Mouse (Mus musculus): ENCODE measurements around the gene Vps72. TPM values are rescaled to one million over a fixed set of nuclear protein-coding genes. Genes with fewer than 3 reads are reported as not detected.
A peak's percentile ranks its signal among the peaks of the same experiment; 100 is the strongest.

The Vps72 gene
- polyA plus RNA-seq, 1 experiment from 2014 or later: 251 TPM

DNA sequence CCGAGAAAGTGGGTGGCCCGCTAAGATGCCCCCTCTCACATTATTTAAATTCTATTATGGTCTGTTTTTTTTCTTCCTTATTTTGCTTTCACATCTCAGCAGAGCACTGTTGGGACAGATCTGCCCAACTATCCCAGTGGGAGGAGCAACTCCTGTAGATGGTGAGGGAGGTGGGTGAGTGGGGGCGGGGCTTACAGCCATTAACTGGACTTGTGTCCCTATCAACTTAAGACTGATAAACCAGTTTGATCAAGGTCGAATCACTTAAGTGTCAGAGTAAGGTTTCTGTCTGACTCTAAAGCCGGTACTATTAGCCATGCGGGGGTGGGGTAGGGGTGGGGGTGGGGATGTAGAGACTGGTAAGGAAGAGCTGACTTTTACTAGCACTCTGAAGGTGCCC lies 24.2 kb downstream of the Vps72 start:
- H3K4me3 ChIP-seq: peak overlapping the region; percentile 33
- peak overlapping the region; percentile 43; the same call in 1 of the 2 replicates for H3K9ac ChIP-seq (replicated peaks)
- peak; percentile 21; the same call in 1 of the 2 replicates for ATAC-seq (ENCODE audit: low FRiP score, low read depth)
- peaks cover 16% of the 10 kb centered on the region for H3K4me1 ChIP-seq
- no peaks in the 10 kb centered on the region for H3K27me3 ChIP-seq
- H3K27ac ChIP-seq (replicated peaks): no peak overlapping the region
- no peaks in the 10 kb centered on the region for H3K9me3 ChIP-seq
- peaks cover 13% of the 10 kb centered on the region for H3K36me3 ChIP-seq
- 32% methylated on average over 6 of the region's 6 CpGs for WGBS
- peak overlapping the region; percentile 54 for H3K4me2 ChIP-seq (replicated peaks)

DNA sequence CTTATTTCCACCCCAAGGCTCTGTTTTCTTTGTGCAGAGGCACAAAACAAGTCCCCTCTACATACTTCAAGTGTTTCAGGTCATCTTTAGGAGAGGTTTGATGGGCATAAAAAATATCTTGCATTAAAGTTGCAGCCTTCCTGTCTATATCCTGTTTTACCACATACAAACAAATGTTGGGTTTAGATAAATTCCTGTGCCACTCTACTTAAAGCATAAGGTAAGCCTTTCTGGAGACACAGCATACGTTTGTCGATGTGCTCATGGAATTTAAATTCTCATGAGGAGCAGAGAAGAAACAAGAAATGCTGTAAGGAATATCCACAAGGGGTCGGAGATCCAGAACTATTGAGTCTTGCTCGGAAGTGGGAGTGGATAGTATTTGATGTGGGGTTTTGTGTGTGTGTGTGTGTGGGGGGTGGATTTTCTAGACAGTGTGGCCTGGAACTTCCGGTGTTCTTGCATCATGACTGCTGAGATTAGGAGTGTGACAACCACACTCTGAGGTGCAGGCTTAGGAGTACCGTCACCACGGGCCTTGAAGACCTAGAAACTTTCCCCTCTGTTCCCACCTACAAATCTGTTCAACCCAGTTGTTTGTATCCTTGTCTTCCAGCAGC lies 24.7 kb downstream of the Vps72 start:
- H3K4me2 ChIP-seq (replicated peaks): peak overlapping the region; percentile 54
- H3K4me1 ChIP-seq: peaks cover 16% of the 10 kb centered on the region
- H3K27me3 ChIP-seq: no peaks in the 10 kb centered on the region
- no peak for ATAC-seq (ENCODE audit: low FRiP score, low read depth)
- no peak overlapping the region for H3K27ac ChIP-seq (replicated peaks)
- H3K9me3 ChIP-seq: no peaks in the 10 kb centered on the region
- H3K4me3 ChIP-seq: peak overlapping the region; percentile 33; the same call in 1 of the 2 replicates
- peaks cover 15% of the 10 kb centered on the region for H3K36me3 ChIP-seq
- no peak overlapping the region for H3K9ac ChIP-seq (replicated peaks)
- WGBS: 94% methylated on average over 7 of the region's 7 CpGs

DNA sequence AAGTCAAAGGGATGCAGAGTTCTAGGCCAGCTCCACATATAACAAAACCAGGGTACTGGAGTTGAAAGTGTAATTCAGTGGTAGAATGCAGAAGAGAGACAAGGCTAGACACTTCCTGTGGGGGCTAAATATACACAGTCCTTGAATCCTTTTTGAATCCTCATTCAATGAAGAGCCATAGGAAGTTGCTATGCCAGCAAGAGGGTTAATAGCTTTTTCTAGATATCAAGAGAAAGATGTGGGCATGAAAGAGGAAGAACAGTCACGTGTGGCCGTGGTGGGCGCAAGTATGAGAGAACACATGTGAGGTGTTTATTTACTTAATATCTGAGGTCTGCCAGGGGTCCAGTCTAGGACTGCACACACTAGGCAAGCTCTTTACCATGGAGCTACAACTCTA lies 25.5 kb downstream of the Vps72 start:
- Histone ChIP-seq H3K36me3 (peaks cover 16% of the 10 kb centered on the region), H3K9ac (replicated peaks) (no peak overlapping the region), H3K9me3 (no peaks in the 10 kb centered on the region), H3K4me1 (peaks cover 16% of the 10 kb centered on the region), H3K27ac (replicated peaks) (no peak overlapping the region), H3K4me3 (no peak overlapping the region), H3K4me2 (replicated peaks) (no peak overlapping the region), H3K27me3 (no peaks in the 10 kb centered on the region)
- 91% methylated on average over 3 of the region's 3 CpGs for WGBS
- ATAC-seq (ENCODE audit: low FRiP score, low read depth): no peak

DNA sequence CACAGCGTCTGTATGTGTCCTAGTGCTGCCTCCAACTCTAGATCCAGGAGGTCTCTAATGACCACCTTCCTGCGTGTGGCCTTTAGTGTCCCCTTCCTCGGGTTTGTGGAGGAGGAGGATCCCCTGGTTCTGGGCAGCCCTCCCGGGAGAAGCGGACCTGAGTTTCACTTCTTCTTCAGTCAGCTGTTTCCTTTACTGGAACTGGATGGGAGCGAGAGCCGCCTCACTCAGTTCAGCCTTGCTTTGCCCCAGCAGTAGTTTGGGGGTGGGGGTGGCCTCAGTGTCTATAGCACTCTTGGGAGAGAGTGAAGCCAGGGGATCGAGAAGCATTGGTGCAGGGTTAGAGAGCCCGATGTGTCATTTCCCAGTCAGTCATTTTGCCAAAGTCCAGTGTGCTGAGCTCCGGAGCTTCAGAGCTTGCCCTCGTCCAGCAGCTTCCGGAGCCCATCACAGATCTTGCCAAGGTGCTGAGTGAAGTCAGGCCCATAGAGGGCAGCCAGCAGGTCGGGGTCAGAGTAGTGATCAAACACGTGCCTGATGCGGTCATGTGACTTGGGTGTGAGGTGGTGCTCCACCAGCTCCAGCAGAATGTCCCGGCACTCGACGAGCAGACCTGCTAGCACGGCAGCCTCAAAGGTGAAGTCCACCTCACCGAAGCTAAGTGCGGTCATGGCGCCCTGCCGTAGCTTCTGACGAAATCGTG lies 28.9 kb downstream of the Vps72 start:
- ATAC-seq (ENCODE audit: low FRiP score, low read depth): no peak
- no peaks in the 10 kb centered on the region for H3K9me3 ChIP-seq
- 74% methylated on average over 25 of the region's 25 CpGs for WGBS
- no peak overlapping the region for H3K4me2 ChIP-seq (replicated peaks)
- peaks cover 9% of the 10 kb centered on the region for H3K4me1 ChIP-seq
- no peaks in the 10 kb centered on the region for H3K27me3 ChIP-seq
- H3K9ac ChIP-seq (replicated peaks): no peak overlapping the region
- peaks cover 12% of the 10 kb centered on the region for H3K36me3 ChIP-seq
- H3K4me3 ChIP-seq: no peak overlapping the region
- H3K27ac ChIP-seq (replicated peaks): no peak overlapping the region

DNA sequence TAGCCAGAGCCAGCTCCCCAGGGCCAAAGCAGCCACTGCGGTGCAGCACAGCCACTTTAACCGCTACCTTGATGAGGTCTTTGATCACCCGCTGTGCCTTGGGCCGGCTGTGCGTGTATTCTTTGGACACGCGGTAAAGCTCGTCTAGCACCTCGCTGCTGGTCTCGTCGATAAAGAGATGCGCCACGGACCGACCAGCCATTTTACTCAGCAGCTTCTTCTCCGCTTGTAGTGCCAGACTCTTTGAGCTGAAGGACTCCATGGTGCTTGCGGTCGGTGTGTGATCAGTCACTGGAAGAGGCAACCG lies 29.4 kb downstream of the Vps72 start:
- Histone ChIP-seq H3K9me3 (no peaks in the 10 kb centered on the region), H3K4me3 (no peak overlapping the region), H3K4me1 (peaks cover 4% of the 10 kb centered on the region), H3K27ac (replicated peaks) (no peak overlapping the region), H3K36me3 (peaks cover 12% of the 10 kb centered on the region), H3K4me2 (replicated peaks) (no peak overlapping the region), H3K27me3 (no peaks in the 10 kb centered on the region), H3K9ac (replicated peaks) (no peak overlapping the region)
- no peak for ATAC-seq (ENCODE audit: low FRiP score, low read depth)
- 60% methylated on average over 18 of the region's 18 CpGs for WGBS

DNA sequence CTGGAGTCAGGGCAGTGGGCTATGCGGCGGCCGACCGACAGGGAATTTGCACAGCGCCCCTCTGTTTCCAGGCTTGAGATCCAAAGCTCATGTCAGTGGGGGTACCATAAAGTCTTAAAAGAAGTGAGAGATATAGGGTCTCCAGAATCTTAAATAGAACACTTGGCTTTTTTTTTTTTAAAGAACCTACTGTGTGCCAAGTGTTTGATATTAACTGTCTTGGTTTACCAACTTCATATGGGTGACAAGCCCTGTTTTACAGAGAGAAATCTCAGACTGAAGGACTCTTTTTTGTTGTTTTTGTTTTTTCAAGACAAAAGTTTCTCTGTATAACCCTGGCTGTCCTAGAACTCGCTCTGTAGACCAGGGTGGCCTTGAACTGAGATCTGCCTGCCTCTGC lies 30.0 kb downstream of the Vps72 start:
- H3K36me3 ChIP-seq: peaks cover 12% of the 10 kb centered on the region

DNA sequence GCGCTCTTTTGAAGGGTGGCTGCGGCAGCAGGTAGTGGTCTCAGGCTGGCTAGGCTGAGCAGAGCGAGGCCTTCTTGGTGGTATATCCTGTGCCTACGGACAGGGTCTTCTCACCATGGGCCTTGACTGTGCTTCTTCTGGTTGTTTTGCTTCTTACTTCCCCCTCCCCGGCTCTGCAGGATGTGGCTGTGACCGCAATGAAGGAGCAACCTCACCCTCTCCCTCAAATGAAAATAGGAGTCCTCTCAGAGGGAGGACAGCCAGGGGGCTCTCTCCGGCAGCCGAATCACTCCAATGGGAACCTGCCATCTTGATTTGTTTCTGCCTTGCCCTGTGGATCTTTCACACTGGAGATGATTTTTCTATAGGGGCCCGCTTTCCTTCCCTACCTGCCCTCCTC lies 30.7 kb downstream of the Vps72 start:
- Histone ChIP-seq H3K27me3 (no peaks in the 10 kb centered on the region), H3K36me3 (peaks cover 12% of the 10 kb centered on the region), H3K4me1 (no peaks in the 10 kb centered on the region), H3K9me3 (no peaks in the 10 kb centered on the region), H3K9ac (replicated peaks) (no peak overlapping the region), H3K4me2 (replicated peaks) (no peak overlapping the region), H3K4me3 (no peak overlapping the region), H3K27ac (replicated peaks) (no peak overlapping the region)
- ATAC-seq (ENCODE audit: low FRiP score, low read depth): no peak
- 95% methylated on average over 9 of the region's 9 CpGs for WGBS

More for the DNA sequence above, 30.0 kb downstream of the Vps72 start:
- Histone ChIP-seq H3K9me3 (no peaks in the 10 kb centered on the region), H3K4me1 (no peaks in the 10 kb centered on the region), H3K4me3 (no peak overlapping the region), H3K27me3 (no peaks in the 10 kb centered on the region), H3K27ac (replicated peaks) (no peak overlapping the region), H3K9ac (replicated peaks) (no peak overlapping the region), H3K4me2 (replicated peaks) (no peak overlapping the region)
- no peak for ATAC-seq (ENCODE audit: low FRiP score, low read depth)
- WGBS: 93% methylated on average over 6 of the region's 6 CpGs

DNA sequence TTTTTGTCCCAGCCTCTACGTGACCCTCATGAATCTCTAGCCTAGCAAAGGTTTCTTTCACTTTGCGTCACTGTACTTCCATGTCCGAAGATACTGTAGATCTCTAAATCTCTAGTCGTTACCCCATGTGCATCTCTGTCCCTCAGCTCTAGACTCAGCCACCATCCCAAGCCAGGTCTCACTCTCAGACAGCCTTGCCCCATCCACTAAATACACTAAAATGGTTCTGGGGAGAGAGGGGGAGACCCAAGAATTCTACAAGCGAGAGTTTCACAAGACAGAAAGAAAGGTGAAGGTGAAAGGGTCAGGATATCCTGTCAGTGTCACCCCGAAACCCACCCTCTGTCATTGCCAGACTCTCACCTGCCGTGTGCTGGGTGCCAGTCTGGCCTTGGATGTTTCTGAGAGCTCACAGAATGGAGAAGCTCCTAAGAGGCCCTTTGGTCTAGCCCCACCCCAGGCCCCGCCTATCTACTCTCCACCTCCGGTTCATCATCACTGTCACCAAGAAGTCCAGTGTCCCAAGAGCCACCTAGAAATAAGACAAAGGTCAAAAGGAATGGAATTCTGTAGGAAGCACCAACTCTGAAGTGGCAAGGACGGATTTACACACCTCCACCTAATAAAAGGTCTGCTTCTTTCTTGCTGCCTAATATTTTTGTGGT lies 31.3 kb downstream of the Vps72 start, which contains the start of gene Tnfaip8l2:
Gene Tnfaip8l2, minus strand, starts transcription at position 409 of the 665 bp plus-strand sequence.
- peaks cover 12% of the 10 kb centered on the region for H3K36me3 ChIP-seq
- WGBS: 86% methylated on average over 10 of the region's 10 CpGs
- no peak for ATAC-seq (ENCODE audit: low FRiP score, low read depth)

DNA sequence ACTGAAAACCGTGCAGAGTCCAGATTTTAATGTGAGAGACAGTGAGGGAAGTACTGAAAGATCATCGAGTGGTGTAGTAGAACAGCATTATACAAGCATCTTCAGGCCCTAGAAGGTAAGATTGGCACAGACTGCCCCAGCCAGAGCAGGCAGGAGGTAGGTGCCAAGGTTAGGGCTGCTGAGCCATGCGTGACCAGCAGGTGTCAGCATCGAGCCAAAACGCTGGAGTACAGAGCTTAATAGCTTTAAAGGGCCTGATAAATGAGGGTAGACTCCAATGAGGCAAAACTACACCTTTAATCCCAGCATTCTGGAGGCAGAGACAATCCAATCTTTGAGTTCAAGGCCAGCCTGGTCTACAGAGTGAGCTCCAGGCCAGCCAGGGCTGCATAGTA lies 31.8 kb downstream of the Vps72 start:
- no peak overlapping the region for H3K4me3 ChIP-seq
- no peak overlapping the region for H3K27ac ChIP-seq (replicated peaks)
- peaks cover 12% of the 10 kb centered on the region for H3K36me3 ChIP-seq
- 13% methylated on average over 5 of the region's 5 CpGs for WGBS
- H3K9ac ChIP-seq (replicated peaks): no peak overlapping the region
- H3K9me3 ChIP-seq: no peaks in the 10 kb centered on the region
- peak; percentile 65 for ATAC-seq (ENCODE audit: low FRiP score, low read depth)
- no peaks in the 10 kb centered on the region for H3K4me1 ChIP-seq
- no peak overlapping the region for H3K4me2 ChIP-seq (replicated peaks)
- H3K27me3 ChIP-seq: no peaks in the 10 kb centered on the region

More for the DNA sequence above, 31.3 kb downstream of the Vps72 start, which contains the start of gene Tnfaip8l2:
- H3K9me3 ChIP-seq: no peaks in the 10 kb centered on the region
- H3K4me1 ChIP-seq: no peaks in the 10 kb centered on the region
- no peak within 1 kb of the TSS for H3K4me3 ChIP-seq
- H3K27me3 ChIP-seq: no peaks in the 10 kb centered on the region
- H3K9ac ChIP-seq (replicated peaks): no peak within 1 kb of the TSS
- no peak within 1 kb of the TSS for H3K27ac ChIP-seq (replicated peaks)
- no peak within 1 kb of the TSS for H3K4me2 ChIP-seq (replicated peaks)

DNA sequence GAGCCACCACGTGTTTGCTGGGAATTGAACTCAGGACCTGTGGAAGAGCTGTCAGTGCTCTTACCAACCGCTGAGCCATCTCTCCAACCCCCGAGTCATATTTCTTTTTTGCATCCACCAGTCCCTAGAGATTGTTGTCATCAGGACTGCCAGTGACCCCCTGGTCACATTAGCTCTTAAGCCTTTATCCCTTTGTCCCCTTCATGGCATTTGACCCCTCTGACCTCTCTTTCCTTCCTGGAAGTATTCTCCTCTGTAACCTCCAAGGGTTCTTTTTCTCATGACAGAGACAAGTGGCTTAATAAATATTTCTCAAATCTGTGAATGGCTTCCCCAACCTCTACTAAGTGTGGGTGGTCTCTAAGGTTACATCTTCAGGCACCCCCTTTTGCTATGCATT lies 37.1 kb downstream of the Vps72 start:
- WGBS: 57% methylated on average over 3 of the region's 3 CpGs
- H3K4me2 ChIP-seq (replicated peaks): no peak overlapping the region

DNA sequence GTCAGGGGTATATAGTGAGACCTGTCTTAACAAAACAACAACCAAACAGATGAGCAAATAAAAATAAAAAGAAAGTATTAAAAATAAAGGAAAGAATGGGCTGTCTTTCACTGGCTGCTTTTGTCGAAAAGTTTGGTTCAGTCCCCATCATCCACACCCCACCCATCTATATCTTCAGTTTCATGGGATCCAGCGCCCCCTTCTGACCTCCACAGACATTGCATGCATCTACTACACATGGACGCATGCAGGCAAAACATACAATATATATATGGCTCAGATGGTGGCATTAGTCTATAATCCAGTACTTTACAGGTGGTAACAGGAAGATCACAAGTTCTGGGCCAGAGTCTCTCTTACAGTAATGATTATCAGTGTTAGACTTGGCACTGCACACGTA lies 43.1 kb downstream of the Vps72 start:
- Histone ChIP-seq H3K9me3 (no peaks in the 10 kb centered on the region), H3K4me1 (no peaks in the 10 kb centered on the region), H3K9ac (replicated peaks) (no peak overlapping the region), H3K4me3 (no peak overlapping the region), H3K27ac (replicated peaks) (no peak overlapping the region), H3K36me3 (no peaks in the 10 kb centered on the region), H3K27me3 (peaks cover 3% of the 10 kb centered on the region), H3K4me2 (replicated peaks) (no peak overlapping the region)
- ATAC-seq (ENCODE audit: low FRiP score, low read depth): no peak
- WGBS: 58% methylated on average over 4 of the region's 4 CpGs

More for the DNA sequence above, 37.1 kb downstream of the Vps72 start:
- Histone ChIP-seq H3K27me3 (no peaks in the 10 kb centered on the region), H3K4me1 (no peaks in the 10 kb centered on the region), H3K9me3 (no peaks in the 10 kb centered on the region), H3K27ac (replicated peaks) (no peak overlapping the region), H3K36me3 (no peaks in the 10 kb centered on the region), H3K4me3 (no peak overlapping the region), H3K9ac (replicated peaks) (no peak overlapping the region)
- ATAC-seq (ENCODE audit: low FRiP score, low read depth): no peak

DNA sequence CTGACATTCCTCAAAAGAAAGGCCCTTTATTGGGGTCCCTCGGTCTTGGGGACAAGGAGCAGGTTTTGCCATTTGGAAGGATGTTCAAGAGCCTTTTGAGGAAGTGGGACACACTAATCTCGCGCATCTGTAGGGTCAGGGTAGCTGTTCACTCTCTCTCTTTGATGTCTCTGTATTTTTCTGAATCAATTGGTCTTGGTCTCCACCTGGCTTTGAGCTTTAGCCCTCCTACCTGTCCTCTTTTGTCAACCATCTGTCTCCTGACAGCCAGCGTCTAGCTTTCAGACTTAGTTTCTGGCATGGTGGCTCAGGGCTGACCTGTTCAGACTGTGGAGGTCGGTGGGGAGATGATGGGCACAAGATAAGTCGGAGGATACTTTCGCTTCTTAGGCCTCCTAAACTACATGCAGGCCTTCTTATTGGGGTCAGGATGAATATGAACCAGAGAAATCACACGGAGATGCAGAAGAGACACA lies 48.7 kb downstream of the Vps72 start:
- Histone ChIP-seq H3K9me3 (no peaks in the 10 kb centered on the region), H3K36me3 (peaks cover 5% of the 10 kb centered on the region; the same call in 1 of the 2 replicates), H3K4me3 (peak overlapping the region; percentile 82), H3K27me3 (peaks cover 11% of the 10 kb centered on the region), H3K9ac (replicated peaks) (peak overlapping the region; percentile 48), H3K4me1 (peaks cover 40% of the 10 kb centered on the region), H3K27ac (replicated peaks) (peak overlapping the region; percentile 86; the same call in 1 of the 2 replicates), H3K4me2 (replicated peaks) (peak overlapping the region; percentile 77)
- ATAC-seq (ENCODE audit: low FRiP score, low read depth): no peak
- 14% methylated on average over 8 of the region's 8 CpGs for WGBS
